Mouse (Mus musculus) small intestine, adult 2 months (tissue): ENCODE data around the gene Nfia.

ENCODE experiments used
- CTCF ChIP-seq: fragments of 200-500 bp; IDR thresholded peaks from 2 replicates; pipeline ENCODE4 v1.5.1; 2012; ENCODE audit warnings: low read depth, mild to moderate bottlenecking, control low read depth, inconsistent platforms, low read length, moderate library complexity, mixed read lengths; ENCODE audit not compliant: insufficient replicate concordance, insufficient read length; ENCODE audit errors: extremely low read depth
- POLR2A ChIP-seq: fragments of 200-500 bp; IDR thresholded peaks from 2 replicates; pipeline ENCODE4 v1.6.1; 2012; ENCODE audit warnings: low read depth, mild to moderate bottlenecking, control low read depth, inconsistent platforms, low read length, moderate library complexity

DNA sequence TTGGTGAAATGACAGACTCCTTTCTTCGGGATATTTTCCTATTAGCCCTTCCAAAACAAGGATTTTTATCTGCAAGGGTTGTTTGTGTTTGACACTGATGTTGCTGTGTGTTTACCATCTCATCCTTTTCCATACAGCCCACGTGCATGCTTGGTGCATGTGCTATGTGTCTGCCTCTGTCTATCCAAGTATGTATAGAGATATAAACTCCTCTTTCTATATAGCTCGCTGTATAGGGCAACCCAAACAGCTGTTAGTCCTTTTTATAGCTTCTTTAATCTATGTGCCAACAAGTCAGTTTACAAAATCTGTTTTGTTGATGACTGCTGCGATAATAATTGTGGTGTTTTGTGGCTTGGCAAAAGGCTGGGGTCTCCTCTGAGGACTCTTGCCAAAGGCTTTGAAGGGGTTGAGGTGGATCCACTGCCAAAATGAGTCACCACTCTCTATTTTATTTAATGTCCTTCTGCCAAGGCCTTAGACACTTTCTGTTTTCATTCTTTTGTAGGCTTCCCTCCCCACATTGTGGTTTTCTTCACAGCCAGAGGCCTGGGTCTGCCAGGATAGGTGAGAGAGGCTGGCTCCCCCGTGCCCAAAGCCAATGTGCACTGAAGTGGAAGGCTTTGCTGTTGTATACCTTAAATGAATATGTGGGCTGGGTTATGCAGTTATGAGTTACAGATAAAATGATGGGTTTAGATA, 154.2 kb downstream of the Nfia start:
- no peak for TF ChIP-seq CTCF
- no peak for TF ChIP-seq POLR2A
